Mouse (Mus musculus): ENCODE results near the gene Nr1h2. TPM values are rescaled to one million over a fixed set of nuclear protein-coding genes. Genes with fewer than 3 reads are reported as not detected.

Gene Nr1h2
- polyA plus RNA-seq, 1 experiment from 2014 or later, result 48.5 TPM

DNA sequence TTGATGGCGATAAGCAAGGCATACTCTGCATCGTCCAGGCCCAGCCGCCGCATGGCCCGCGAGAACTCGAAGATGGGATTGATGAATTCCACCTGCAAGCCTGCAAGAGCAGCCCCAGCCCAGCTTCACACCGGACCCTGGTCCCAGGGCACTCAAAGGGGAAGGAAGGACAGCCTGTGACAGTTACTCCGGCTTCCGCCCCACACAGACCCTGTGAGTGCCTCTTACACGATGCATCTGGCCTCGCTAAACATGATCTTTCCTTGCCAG, 3.4 kb downstream of the Nr1h2 start:
- Histone ChIP-seq H3K9ac (ENCODE audit: low read depth, low read length) (no peak overlapping the region), H3K27ac (ENCODE audit: low read depth, low read length) (no peak overlapping the region), H3K4me1 (ENCODE audit: control insufficient read depth, insufficient read depth, low read length) (peaks cover 7% of the 10 kb centered on the region), H3K27me3 (ENCODE audit: control insufficient read depth, insufficient read depth, low read length) (no peaks in the 10 kb centered on the region), H3K4me2 (no peak overlapping the region), H3K4me3 (ENCODE audit: low read depth, low read length) (no peak overlapping the region), H3K36me3 (ENCODE audit: control insufficient read depth, insufficient read depth, low read length) (peaks cover 13% of the 10 kb centered on the region), H3K9me3 (replicated peaks; ENCODE audit: control insufficient read depth, low read length) (0 out of 2 replicates have a peak, but pooled peaks cover 2% of the 10 kb centered on the region)
- ATAC-seq (replicated peaks; ENCODE audit: insufficient number of reproducible peaks, low FRiP score, low TSS enrichment), result no peak
- 94% methylated on average over 12 of the region's 12 CpGs for WGBS (ENCODE audit: insufficient replicate concordance)

- H3K27ac ChIP-seq (ENCODE audit: low read depth, low read length), result no peak overlapping the region
- peaks cover 13% of the 10 kb centered on the region for H3K36me3 ChIP-seq (ENCODE audit: control insufficient read depth, insufficient read depth, low read length)
- H3K4me2 ChIP-seq, result no peak overlapping the region
- 0 out of 2 replicates have a peak, but pooled peaks cover 2% of the 10 kb centered on the region for H3K9me3 ChIP-seq (replicated peaks; ENCODE audit: control insufficient read depth, low read length)
- no peak overlapping the region for H3K9ac ChIP-seq (ENCODE audit: low read depth, low read length)
- WGBS (ENCODE audit: insufficient replicate concordance), result 96% methylated on average over 23 of the region's 23 CpGs
- no peak for ATAC-seq (replicated peaks; ENCODE audit: insufficient number of reproducible peaks, low FRiP score, low TSS enrichment)
- peaks cover 7% of the 10 kb centered on the region for H3K4me1 ChIP-seq (ENCODE audit: control insufficient read depth, insufficient read depth, low read length)
- no peaks in the 10 kb centered on the region for H3K27me3 ChIP-seq (ENCODE audit: control insufficient read depth, insufficient read depth, low read length)
- no peak overlapping the region for H3K4me3 ChIP-seq (ENCODE audit: low read depth, low read length)
Observed at GRCm38 (mm10) chr7:44549621-44550408, 3.9 kb downstream of the Nr1h2 start.

- under 1% methylated on average over 43 of the region's 43 CpGs for WGBS (ENCODE audit: insufficient replicate concordance)
- H3K4me1 ChIP-seq (ENCODE audit: control insufficient read depth, insufficient read depth, low read length), result peaks cover 7% of the 10 kb centered on the region
- peak within 1 kb of the TSS; percentile 91 for H3K4me2 ChIP-seq
- peak within 1 kb of the TSS; percentile 70 for H3K4me3 ChIP-seq (ENCODE audit: low read depth, low read length)
- ATAC-seq (replicated peaks; ENCODE audit: insufficient number of reproducible peaks, low FRiP score, low TSS enrichment), result peak; percentile 92
- peak within 1 kb of the TSS; percentile 74 for H3K9ac ChIP-seq (ENCODE audit: low read depth, low read length)
- H3K27ac ChIP-seq (ENCODE audit: low read depth, low read length), result peak within 1 kb of the TSS; percentile 76
- H3K36me3 ChIP-seq (ENCODE audit: control insufficient read depth, insufficient read depth, low read length), result peaks cover 13% of the 10 kb centered on the region
- H3K27me3 ChIP-seq (ENCODE audit: control insufficient read depth, insufficient read depth, low read length), result no peaks in the 10 kb centered on the region
- 0 out of 2 replicates have a peak, but pooled peaks cover 2% of the 10 kb centered on the region for H3K9me3 ChIP-seq (replicated peaks; ENCODE audit: control insufficient read depth, low read length)
Observed at GRCm38 (mm10) chr7:44548497-44549087, 5.2 kb downstream of the Nr1h2 start, which contains the start of gene Pold1. Gene Pold1 (minus strand): TSS chr7:44548849.

DNA sequence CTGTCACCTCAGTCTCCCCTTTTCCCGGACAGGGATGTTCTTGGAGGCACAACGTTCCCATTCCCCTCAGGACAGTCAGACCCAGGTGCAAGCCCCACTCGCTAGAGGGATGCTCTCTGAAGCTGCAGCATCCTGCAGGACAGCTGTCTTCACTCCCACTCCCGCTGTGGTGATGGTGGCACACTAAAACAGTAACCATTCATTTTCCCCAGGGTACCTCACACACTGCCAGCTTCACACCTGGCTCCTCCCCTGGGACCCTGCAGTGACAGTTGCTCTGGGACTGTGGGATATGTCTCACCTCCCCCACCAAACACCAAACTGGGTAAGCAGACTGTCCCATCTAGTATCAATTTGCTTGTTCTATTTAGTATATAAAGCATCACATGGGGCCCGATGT, 6.0 kb downstream of the Nr1h2 start:
- peak overlapping the region; percentile 70 for H3K4me3 ChIP-seq (ENCODE audit: low read depth, low read length)
- WGBS (ENCODE audit: insufficient replicate concordance), result 25% methylated on average over 5 of the region's 5 CpGs

GRCm38 (mm10) chr7:44547041-44547440, 6.7 kb downstream of the Nr1h2 start:
- H3K36me3 ChIP-seq (ENCODE audit: control insufficient read depth, insufficient read depth, low read length), result peaks cover 19% of the 10 kb centered on the region
- 0 out of 2 replicates have a peak overlapping the region, but pooled peaks have one; percentile 70 for H3K4me3 ChIP-seq (ENCODE audit: low read depth, low read length)

More for the DNA sequence above, 6.0 kb downstream of the Nr1h2 start:
- Histone ChIP-seq H3K9me3 (replicated peaks; ENCODE audit: control insufficient read depth, low read length) (0 out of 2 replicates have a peak, but pooled peaks cover 2% of the 10 kb centered on the region), H3K4me1 (ENCODE audit: control insufficient read depth, insufficient read depth, low read length) (peaks cover 7% of the 10 kb centered on the region), H3K4me2 (peak overlapping the region; percentile 91), H3K36me3 (ENCODE audit: control insufficient read depth, insufficient read depth, low read length) (peaks cover 13% of the 10 kb centered on the region), H3K27ac (ENCODE audit: low read depth, low read length) (peak overlapping the region; percentile 76; the same call in 1 of the 2 replicates), H3K9ac (ENCODE audit: low read depth, low read length) (peak overlapping the region; percentile 74), H3K27me3 (ENCODE audit: control insufficient read depth, insufficient read depth, low read length) (no peaks in the 10 kb centered on the region)
- no peak for ATAC-seq (replicated peaks; ENCODE audit: insufficient number of reproducible peaks, low FRiP score, low TSS enrichment)

GRCm38 (mm10) chr7:44546274-44546673, 7.5 kb downstream of the Nr1h2 start:
- H3K9ac ChIP-seq (ENCODE audit: low read depth, low read length), result no peak overlapping the region
- H3K4me1 ChIP-seq (ENCODE audit: control insufficient read depth, insufficient read depth, low read length), result peaks cover 7% of the 10 kb centered on the region
- no peak overlapping the region for H3K27ac ChIP-seq (ENCODE audit: low read depth, low read length)
- 0 out of 2 replicates have a peak, but pooled peaks cover 2% of the 10 kb centered on the region for H3K9me3 ChIP-seq (replicated peaks; ENCODE audit: control insufficient read depth, low read length)
- H3K4me3 ChIP-seq (ENCODE audit: low read depth, low read length), result no peak overlapping the region
- WGBS (ENCODE audit: insufficient replicate concordance), result 95% methylated on average over 3 of the region's 3 CpGs
- H3K36me3 ChIP-seq (ENCODE audit: control insufficient read depth, insufficient read depth, low read length), result peaks cover 19% of the 10 kb centered on the region
- H3K4me2 ChIP-seq, result no peak overlapping the region
- no peak for ATAC-seq (replicated peaks; ENCODE audit: insufficient number of reproducible peaks, low FRiP score, low TSS enrichment)
- H3K27me3 ChIP-seq (ENCODE audit: control insufficient read depth, insufficient read depth, low read length), result no peaks in the 10 kb centered on the region

More at GRCm38 (mm10) chr7:44547041-44547440, 6.7 kb downstream of the Nr1h2 start:
- Histone ChIP-seq H3K4me2 (peak overlapping the region; percentile 91), H3K9me3 (replicated peaks; ENCODE audit: control insufficient read depth, low read length) (0 out of 2 replicates have a peak, but pooled peaks cover 2% of the 10 kb centered on the region), H3K27ac (ENCODE audit: low read depth, low read length) (no peak overlapping the region), H3K27me3 (ENCODE audit: control insufficient read depth, insufficient read depth, low read length) (no peaks in the 10 kb centered on the region), H3K4me1 (ENCODE audit: control insufficient read depth, insufficient read depth, low read length) (peaks cover 7% of the 10 kb centered on the region), H3K9ac (ENCODE audit: low read depth, low read length) (peak overlapping the region; percentile 74)
- no peak for ATAC-seq (replicated peaks; ENCODE audit: insufficient number of reproducible peaks, low FRiP score, low TSS enrichment)
- WGBS (ENCODE audit: insufficient replicate concordance), result 97% methylated on average over 13 of the region's 13 CpGs

DNA sequence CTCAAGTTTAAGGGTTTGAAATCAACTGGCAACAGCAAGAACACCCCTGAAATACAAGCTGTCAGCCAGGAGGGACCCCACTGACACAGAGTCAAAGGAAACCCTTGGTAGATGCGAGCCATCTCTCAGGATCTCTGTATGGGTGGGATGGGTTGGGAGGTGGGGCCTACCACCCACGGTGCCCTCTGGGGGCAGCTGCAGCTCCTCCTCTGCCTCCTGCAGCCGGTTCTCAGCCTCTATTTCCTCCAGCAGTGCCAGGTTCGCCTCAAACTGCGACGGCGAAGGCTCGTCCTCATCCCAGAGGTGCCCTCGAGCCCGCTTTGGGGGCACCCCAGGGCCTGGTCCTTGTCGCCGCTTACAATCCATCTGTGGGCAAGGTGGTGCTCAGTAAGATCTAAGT, 10.7 kb downstream of the Nr1h2 start:
- no peak overlapping the region for H3K9ac ChIP-seq (ENCODE audit: low read depth, low read length)

GRCm38 (mm10) chr7:44542555-44542954, 11.2 kb downstream of the Nr1h2 start:
- WGBS (ENCODE audit: insufficient replicate concordance), result 87% methylated on average over 11 of the region's 11 CpGs
- Histone ChIP-seq H3K4me3 (ENCODE audit: low read depth, low read length) (no peak overlapping the region), H3K27ac (ENCODE audit: low read depth, low read length) (no peak overlapping the region), H3K9me3 (replicated peaks; ENCODE audit: control insufficient read depth, low read length) (0 out of 2 replicates have a peak, but pooled peaks cover 2% of the 10 kb centered on the region), H3K4me1 (ENCODE audit: control insufficient read depth, insufficient read depth, low read length) (peaks cover 3% of the 10 kb centered on the region), H3K27me3 (ENCODE audit: control insufficient read depth, insufficient read depth, low read length) (no peaks in the 10 kb centered on the region), H3K4me2 (no peak overlapping the region), H3K36me3 (ENCODE audit: control insufficient read depth, insufficient read depth, low read length) (peaks cover 41% of the 10 kb centered on the region), H3K9ac (ENCODE audit: low read depth, low read length) (no peak overlapping the region)
- ATAC-seq (replicated peaks; ENCODE audit: insufficient number of reproducible peaks, low FRiP score, low TSS enrichment), result no peak

More for the DNA sequence above, 10.7 kb downstream of the Nr1h2 start:
- H3K9me3 ChIP-seq (replicated peaks; ENCODE audit: control insufficient read depth, low read length), result 0 out of 2 replicates have a peak, but pooled peaks cover 2% of the 10 kb centered on the region
- peaks cover 36% of the 10 kb centered on the region for H3K36me3 ChIP-seq (ENCODE audit: control insufficient read depth, insufficient read depth, low read length)
- no peak for ATAC-seq (replicated peaks; ENCODE audit: insufficient number of reproducible peaks, low FRiP score, low TSS enrichment)
- WGBS (ENCODE audit: insufficient replicate concordance), result 70% methylated on average over 12 of the region's 12 CpGs
- no peak overlapping the region for H3K4me2 ChIP-seq
- peaks cover 7% of the 10 kb centered on the region for H3K4me1 ChIP-seq (ENCODE audit: control insufficient read depth, insufficient read depth, low read length)
- no peaks in the 10 kb centered on the region for H3K27me3 ChIP-seq (ENCODE audit: control insufficient read depth, insufficient read depth, low read length)
- no peak overlapping the region for H3K27ac ChIP-seq (ENCODE audit: low read depth, low read length)
- H3K4me3 ChIP-seq (ENCODE audit: low read depth, low read length), result no peak overlapping the region
